13 mouse cellular contexts compared by ENCODE assay signal in the genomic region with DNA sequence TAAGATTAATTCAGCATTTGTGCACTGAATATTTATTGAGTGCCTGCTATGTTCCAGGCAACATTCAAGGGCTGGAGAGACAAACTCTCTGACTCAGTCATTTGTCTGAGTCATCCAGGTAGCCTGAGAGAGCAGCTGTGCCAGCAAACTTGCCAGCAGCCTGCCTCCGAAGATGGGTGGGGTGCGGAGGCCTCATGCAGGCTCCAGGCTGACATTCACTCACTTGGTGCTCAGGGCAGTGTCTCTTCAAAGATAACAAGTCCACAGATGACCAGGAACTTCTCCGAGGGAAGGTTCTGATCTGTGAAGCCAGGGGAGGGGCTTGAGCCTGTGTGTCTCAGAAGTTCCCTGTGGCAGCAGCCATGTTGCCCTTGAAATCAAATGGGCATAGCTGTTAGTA. TPM values are rescaled to one million over a fixed set of nuclear protein-coding genes. Genes with fewer than 3 reads are reported as not detected.
DNase-seq lines count a peak whose midpoint lies in the region; ATAC-seq lines count a peak whose summit lies in the region.
"Had no signal": no experiment of that assay in that cellular context is flagged by ENCODE, and none has a peak within 500 bp of the region (broad histone marks: within the 10 kb centered on the region; RNA-seq: fewer than 3 reads in every experiment).

No protein-coding gene starts in this region.

- intact Hi-C loops in left cerebral cortex, postnatal 14 days (cut with DNase I) = no loop called here
- intact Hi-C loops in heart, postnatal 36 days (cut with DNase I) = no loop called here

- peak; percentile 49 to 67 for DNase-seq in adrenal gland, adult (ENCODE audit: inconsistent age in 2 of 2, low spot score in 1 of 2)
- no peak for DNase-seq in adrenal gland, postnatal 25 days
- DNase-seq in right cerebral cortex, adult 2 months (ENCODE audit: low spot score in 2 of 2) = peak; percentile 16 to 27
- no peak for DNase-seq in right cerebral cortex, postnatal 14 days
- DNase-seq in NIH3T3 (ENCODE audit: low read depth) = peak; percentile 54
- no peak for DNase-seq in left cerebral cortex, postnatal 14 days (ENCODE audit: low spot score in 2 of 2)
- no peak for DNase-seq in heart, postnatal 36 days
- DNase-seq: cerebellum, adult 18-20 months; kidney, postnatal 10 days; lung, postnatal 10 days; thymus, adult 2 months had no signal

- peak; percentile 61 for ATAC-seq in megakaryocyte-erythroid progenitor cell, adult 5-6 weeks (replicated peaks; ENCODE audit: low FRiP score, low TSS enrichment, poor library complexity, severe bottlenecking)
- ATAC-seq: inflammation-experienced regulatory T-cells, adult 6 months had no signal

RNA-seq across cellular contexts. Expression of a gene that starts 8.6 kb away (rescaled TPM):
- 16.3 and 19.8 TPM in 2 replicates for total RNA-seq in adrenal gland, postnatal 25 days (2021)
- total RNA-seq in megakaryocyte-erythroid progenitor cell, adult 5-6 weeks (2014; fragmentation: Nextera tagmentation) = 11.1 and 12.1 TPM in 2 replicates
- total RNA-seq in megakaryocyte-erythroid progenitor cell, adult 5-6 weeks (2017) = 7.1 and 8.9 TPM in 2 replicates
- 10 to 100 TPM; 12.3 to 13.4 TPM for total RNA-seq in left cerebral cortex, postnatal 14 days (2021)
- 10 to 100 TPM in 1 of 2 experiments, 1 to 10 TPM in 1; 9.2 to 11.1 TPM for total RNA-seq in heart, postnatal 36 days (2021)

Comparison
In these comparisons a context has a peak if more than half of its experiments do, and no peak if none do; other contexts are left out.
1. DNase-seq: peak in adrenal gland, adult (2 of 2), right cerebral cortex, adult 2 months (2 of 2) and NIH3T3 (single experiment); none in adrenal gland, postnatal 25 days (single experiment), right cerebral cortex, postnatal 14 days (single experiment), left cerebral cortex, postnatal 14 days (0 of 2) and heart, postnatal 36 days (0 of 2).